Mouse (Mus musculus): ENCODE data around the gene Cfap61. TPM values are rescaled to one million over a fixed set of nuclear protein-coding genes. Genes with fewer than 3 reads are reported as not detected.

Gene Cfap61
- polyA plus RNA-seq, 1 experiment from 2014 or later: not detected

DNA sequence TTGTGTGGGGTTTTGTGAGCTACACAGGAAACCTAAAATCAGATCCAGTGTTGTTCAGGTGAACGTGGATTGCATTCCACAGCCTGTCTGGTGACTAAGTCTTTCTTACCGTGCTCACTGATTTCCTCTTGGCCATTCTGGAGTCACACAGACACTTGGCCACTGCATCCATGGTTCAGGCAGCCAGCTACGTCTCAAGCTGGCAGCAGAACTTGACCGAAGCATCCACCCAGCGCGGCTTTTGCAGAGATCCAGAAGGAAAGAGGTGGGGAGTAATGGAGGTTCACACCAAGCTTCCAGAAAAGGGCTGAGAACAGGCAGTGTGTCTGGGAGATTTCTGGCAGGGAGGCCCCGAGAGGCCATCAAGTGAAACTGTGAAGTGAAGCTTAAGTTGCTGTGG is 187.0 kb downstream of the Cfap61 start:
- Histone ChIP-seq H3K4me3 (ENCODE audit: low read depth, low read length) (no peak overlapping the region), H3K4me2 (ENCODE audit: low read depth, low read length) (no peak overlapping the region), H3K4me1 (ENCODE audit: control insufficient read depth, low read depth, low read length) (no peaks in the 10 kb centered on the region), H3K27ac (ENCODE audit: low read length) (no peak overlapping the region), H3K27me3 (ENCODE audit: control insufficient read depth, insufficient read depth, low read depth, low read length) (no peaks in the 10 kb centered on the region), H3K9ac (ENCODE audit: low read depth, low read length) (no peak overlapping the region), H3K9me3 (replicated peaks; ENCODE audit: control insufficient read depth, low read length) (no peaks in the 10 kb centered on the region), H3K36me3 (ENCODE audit: control insufficient read depth, insufficient read depth) (no peaks in the 10 kb centered on the region)
- ATAC-seq (ENCODE audit: low read depth): no peak
- WGBS (ENCODE audit: insufficient replicate concordance): 66% methylated on average over 7 of the region's 7 CpGs

DNA sequence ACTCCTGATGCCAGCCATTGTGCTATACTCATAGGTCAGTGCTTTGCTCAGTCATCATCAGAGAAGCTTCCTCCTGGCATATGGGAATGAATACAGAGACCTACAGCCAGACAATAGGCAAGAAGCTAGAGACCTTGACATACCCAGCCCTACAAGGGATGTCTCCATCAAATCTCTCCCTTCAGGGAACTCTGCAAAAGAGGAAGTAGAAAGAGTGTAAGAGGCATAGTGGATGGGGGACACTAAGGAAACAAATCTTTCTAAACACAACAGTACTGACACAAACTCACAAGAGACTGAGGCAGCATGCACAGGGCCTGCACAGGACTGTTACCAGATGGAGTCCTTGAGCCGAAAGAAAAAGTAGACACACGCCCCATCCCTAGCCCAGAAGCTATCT is 190.5 kb downstream of the Cfap61 start:
- 68% methylated on average over 2 of the region's 2 CpGs for WGBS (ENCODE audit: insufficient replicate concordance)
- no peak overlapping the region for H3K4me2 ChIP-seq (ENCODE audit: low read depth, low read length)

DNA sequence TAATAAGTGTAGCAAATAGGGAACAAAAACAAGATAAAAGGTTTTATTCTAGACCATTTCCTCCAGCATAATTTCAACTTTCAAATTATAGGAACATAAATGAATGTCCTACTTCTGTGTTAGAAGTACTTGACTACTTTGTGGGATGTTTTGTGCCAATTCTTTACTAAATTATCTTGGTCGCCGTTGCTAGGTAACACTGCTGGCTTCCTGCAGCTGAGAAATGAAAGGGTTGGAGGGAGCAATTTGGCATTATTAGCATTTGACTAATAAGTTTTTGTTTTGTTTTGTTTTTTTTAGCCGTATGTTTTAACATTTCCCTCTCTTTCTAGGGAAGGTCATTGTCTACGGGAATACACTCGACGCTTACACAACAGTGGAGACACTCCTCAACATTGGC is 194.0 kb downstream of the Cfap61 start:
- no peaks in the 10 kb centered on the region for H3K9me3 ChIP-seq (replicated peaks; ENCODE audit: control insufficient read depth, low read length)
- WGBS (ENCODE audit: insufficient replicate concordance): 75% methylated on average over 6 of the region's 6 CpGs
- no peak overlapping the region for H3K4me2 ChIP-seq (ENCODE audit: low read depth, low read length)
- H3K4me1 ChIP-seq (ENCODE audit: control insufficient read depth, low read depth, low read length): no peaks in the 10 kb centered on the region
- H3K27me3 ChIP-seq (ENCODE audit: control insufficient read depth, insufficient read depth, low read depth, low read length): no peaks in the 10 kb centered on the region
- H3K9ac ChIP-seq (ENCODE audit: low read depth, low read length): no peak overlapping the region
- H3K27ac ChIP-seq (ENCODE audit: low read length): no peak overlapping the region
- no peak overlapping the region for H3K4me3 ChIP-seq (ENCODE audit: low read depth, low read length)
- H3K36me3 ChIP-seq (ENCODE audit: control insufficient read depth, insufficient read depth): no peaks in the 10 kb centered on the region
- ATAC-seq (ENCODE audit: low read depth): no peak

More for the DNA sequence above, 190.5 kb downstream of the Cfap61 start:
- H3K27ac ChIP-seq (ENCODE audit: low read length): no peak overlapping the region
- H3K4me3 ChIP-seq (ENCODE audit: low read depth, low read length): no peak overlapping the region
- H3K4me1 ChIP-seq (ENCODE audit: control insufficient read depth, low read depth, low read length): no peaks in the 10 kb centered on the region
- ATAC-seq (ENCODE audit: low read depth): no peak
- H3K27me3 ChIP-seq (ENCODE audit: control insufficient read depth, insufficient read depth, low read depth, low read length): no peaks in the 10 kb centered on the region
- H3K9me3 ChIP-seq (replicated peaks; ENCODE audit: control insufficient read depth, low read length): no peaks in the 10 kb centered on the region
- H3K36me3 ChIP-seq (ENCODE audit: control insufficient read depth, insufficient read depth): no peaks in the 10 kb centered on the region
- H3K9ac ChIP-seq (ENCODE audit: low read depth, low read length): no peak overlapping the region

DNA sequence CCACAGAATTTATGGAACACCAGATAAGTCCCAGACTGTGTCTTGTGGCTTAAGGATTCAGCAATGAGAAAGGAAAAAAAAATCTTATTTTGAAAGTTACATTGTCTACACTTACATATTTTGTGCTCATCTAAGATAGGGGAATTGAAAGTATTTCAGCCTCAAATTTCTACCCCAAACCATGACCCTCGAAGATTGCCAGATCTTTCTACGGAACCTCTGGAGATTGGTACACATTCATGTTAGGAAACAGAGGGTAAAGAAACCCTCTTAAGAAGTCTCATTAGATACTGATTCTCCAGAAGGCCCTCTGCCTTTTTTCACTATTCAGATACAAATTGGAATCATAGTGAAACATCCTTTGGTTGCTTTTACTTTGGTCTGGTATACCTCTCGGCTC is 195.9 kb downstream of the Cfap61 start:
- Histone ChIP-seq H3K4me3 (ENCODE audit: low read depth, low read length) (no peak overlapping the region), H3K27ac (ENCODE audit: low read length) (no peak overlapping the region), H3K36me3 (ENCODE audit: control insufficient read depth, insufficient read depth) (no peaks in the 10 kb centered on the region), H3K9me3 (replicated peaks; ENCODE audit: control insufficient read depth, low read length) (no peaks in the 10 kb centered on the region), H3K4me1 (ENCODE audit: control insufficient read depth, low read depth, low read length) (no peaks in the 10 kb centered on the region), H3K27me3 (ENCODE audit: control insufficient read depth, insufficient read depth, low read depth, low read length) (no peaks in the 10 kb centered on the region), H3K9ac (ENCODE audit: low read depth, low read length) (no peak overlapping the region), H3K4me2 (ENCODE audit: low read depth, low read length) (no peak overlapping the region)
- no peak for ATAC-seq (ENCODE audit: low read depth)
- 66% methylated on average over 3 of the region's 3 CpGs for WGBS (ENCODE audit: insufficient replicate concordance)

DNA sequence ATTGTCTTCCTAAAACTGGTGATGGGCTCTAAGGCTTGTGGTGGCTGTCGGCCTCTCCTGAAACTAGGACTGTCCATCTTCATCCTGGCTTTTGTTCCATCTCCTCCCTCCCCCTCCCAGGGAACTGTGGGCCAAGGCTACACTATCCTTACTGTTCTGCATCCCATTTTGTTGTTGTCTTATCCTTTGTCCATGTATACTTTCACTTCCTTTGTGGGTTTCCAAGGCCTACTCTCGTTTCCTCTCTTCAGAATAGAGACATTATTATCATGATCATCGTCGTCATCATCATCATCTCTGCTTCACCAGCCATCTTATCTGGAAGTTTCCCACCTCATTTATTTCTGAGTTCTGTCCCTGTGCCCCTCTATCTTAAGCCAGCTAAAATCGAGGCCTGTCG is 199.7 kb downstream of the Cfap61 start:
- WGBS (ENCODE audit: insufficient replicate concordance): 49% methylated on average over 6 of the region's 6 CpGs
- ATAC-seq (ENCODE audit: low read depth): no peak
- H3K4me2 ChIP-seq (ENCODE audit: low read depth, low read length): no peak overlapping the region
- H3K4me1 ChIP-seq (ENCODE audit: control insufficient read depth, low read depth, low read length): no peaks in the 10 kb centered on the region
- no peaks in the 10 kb centered on the region for H3K36me3 ChIP-seq (ENCODE audit: control insufficient read depth, insufficient read depth)
- no peaks in the 10 kb centered on the region for H3K27me3 ChIP-seq (ENCODE audit: control insufficient read depth, insufficient read depth, low read depth, low read length)
- no peaks in the 10 kb centered on the region for H3K9me3 ChIP-seq (replicated peaks; ENCODE audit: control insufficient read depth, low read length)
- H3K4me3 ChIP-seq (ENCODE audit: low read depth, low read length): no peak overlapping the region
- no peak overlapping the region for H3K27ac ChIP-seq (ENCODE audit: low read length)
- H3K9ac ChIP-seq (ENCODE audit: low read depth, low read length): no peak overlapping the region

DNA sequence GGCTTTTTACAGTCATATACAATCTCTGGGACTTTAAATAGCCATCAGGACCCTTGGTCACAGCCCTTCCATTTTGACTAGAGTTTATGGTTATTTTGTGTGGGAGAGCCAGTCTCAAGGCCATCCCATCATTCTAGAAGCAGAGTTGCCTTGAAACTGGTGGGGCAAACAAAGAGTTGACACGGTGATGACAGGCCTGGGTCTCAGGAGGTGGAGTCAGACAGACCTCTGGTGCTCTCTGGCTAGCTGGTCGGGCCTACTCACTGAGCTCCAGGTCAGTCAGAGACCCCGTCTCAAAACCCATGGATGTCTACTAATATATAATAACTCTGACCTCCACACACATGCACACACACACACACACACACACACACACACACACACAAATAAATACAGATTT is 206.1 kb downstream of the Cfap61 start:
- Histone ChIP-seq H3K4me3 (ENCODE audit: low read depth, low read length) (no peak overlapping the region), H3K4me1 (ENCODE audit: control insufficient read depth, low read depth, low read length) (no peaks in the 10 kb centered on the region), H3K27me3 (ENCODE audit: control insufficient read depth, insufficient read depth, low read depth, low read length) (no peaks in the 10 kb centered on the region), H3K27ac (ENCODE audit: low read length) (no peak overlapping the region), H3K9ac (ENCODE audit: low read depth, low read length) (no peak overlapping the region), H3K36me3 (ENCODE audit: control insufficient read depth, insufficient read depth) (no peaks in the 10 kb centered on the region), H3K4me2 (ENCODE audit: low read depth, low read length) (no peak overlapping the region), H3K9me3 (replicated peaks; ENCODE audit: control insufficient read depth, low read length) (no peaks in the 10 kb centered on the region)
- no peak for ATAC-seq (ENCODE audit: low read depth)
- WGBS (ENCODE audit: insufficient replicate concordance): 50% methylated on average over 3 of the region's 3 CpGs

DNA sequence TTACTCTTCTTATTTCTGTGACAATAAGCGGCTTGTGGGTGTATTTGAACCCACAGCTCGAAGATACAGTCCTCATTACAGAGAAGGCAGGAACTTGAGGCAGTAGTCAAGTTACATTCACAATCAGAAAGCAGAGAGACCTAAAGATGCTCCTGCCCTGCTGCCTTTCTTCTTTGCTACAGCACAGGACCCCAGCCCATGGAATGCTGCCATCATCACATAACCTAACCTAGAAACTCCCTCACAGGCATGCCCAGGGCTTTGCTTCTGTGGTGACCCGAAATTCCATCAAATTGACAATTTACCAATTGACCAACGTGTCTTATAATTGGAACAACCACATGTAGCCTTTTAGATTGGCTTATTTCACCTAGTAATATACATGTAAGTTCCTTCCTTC is 212.7 kb downstream of the Cfap61 start:
- H3K27ac ChIP-seq (ENCODE audit: low read length): no peak overlapping the region
- H3K4me2 ChIP-seq (ENCODE audit: low read depth, low read length): no peak overlapping the region
- no peaks in the 10 kb centered on the region for H3K27me3 ChIP-seq (ENCODE audit: control insufficient read depth, insufficient read depth, low read depth, low read length)
- ATAC-seq (ENCODE audit: low read depth): no peak
- H3K36me3 ChIP-seq (ENCODE audit: control insufficient read depth, insufficient read depth): no peaks in the 10 kb centered on the region
- 67% methylated on average over 4 of the region's 4 CpGs for WGBS (ENCODE audit: insufficient replicate concordance)
- no peak overlapping the region for H3K9ac ChIP-seq (ENCODE audit: low read depth, low read length)
- no peak overlapping the region for H3K4me3 ChIP-seq (ENCODE audit: low read depth, low read length)
- no peaks in the 10 kb centered on the region for H3K4me1 ChIP-seq (ENCODE audit: control insufficient read depth, low read depth, low read length)
- no peaks in the 10 kb centered on the region for H3K9me3 ChIP-seq (replicated peaks; ENCODE audit: control insufficient read depth, low read length)

DNA sequence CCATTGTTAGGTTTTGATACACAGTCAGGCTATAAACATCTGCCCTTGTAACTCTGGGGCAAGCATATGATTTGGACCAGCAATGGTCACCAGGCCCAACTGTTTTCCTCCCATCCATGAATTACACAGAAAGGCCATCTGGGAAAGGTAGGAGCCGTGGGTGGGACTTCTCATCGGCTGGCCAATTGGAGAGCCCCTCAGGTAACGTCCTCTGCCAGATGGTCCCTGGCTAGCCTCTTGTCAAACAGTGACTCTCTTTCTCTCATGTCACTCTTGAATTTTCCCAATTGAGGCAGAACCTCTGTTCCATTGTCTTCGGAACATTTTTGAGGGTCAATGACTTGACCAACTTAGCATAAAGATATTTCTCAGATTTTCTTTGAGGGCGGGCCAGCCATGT is 213.2 kb downstream of the Cfap61 start:
- WGBS (ENCODE audit: insufficient replicate concordance): 69% methylated on average over 5 of the region's 5 CpGs
- Histone ChIP-seq H3K9me3 (replicated peaks; ENCODE audit: control insufficient read depth, low read length) (no peaks in the 10 kb centered on the region), H3K4me2 (ENCODE audit: low read depth, low read length) (no peak overlapping the region), H3K27me3 (ENCODE audit: control insufficient read depth, insufficient read depth, low read depth, low read length) (no peaks in the 10 kb centered on the region), H3K4me1 (ENCODE audit: control insufficient read depth, low read depth, low read length) (no peaks in the 10 kb centered on the region), H3K9ac (ENCODE audit: low read depth, low read length) (no peak overlapping the region), H3K4me3 (ENCODE audit: low read depth, low read length) (no peak overlapping the region), H3K27ac (ENCODE audit: low read length) (no peak overlapping the region), H3K36me3 (ENCODE audit: control insufficient read depth, insufficient read depth) (no peaks in the 10 kb centered on the region)
- ATAC-seq (ENCODE audit: low read depth): no peak

DNA sequence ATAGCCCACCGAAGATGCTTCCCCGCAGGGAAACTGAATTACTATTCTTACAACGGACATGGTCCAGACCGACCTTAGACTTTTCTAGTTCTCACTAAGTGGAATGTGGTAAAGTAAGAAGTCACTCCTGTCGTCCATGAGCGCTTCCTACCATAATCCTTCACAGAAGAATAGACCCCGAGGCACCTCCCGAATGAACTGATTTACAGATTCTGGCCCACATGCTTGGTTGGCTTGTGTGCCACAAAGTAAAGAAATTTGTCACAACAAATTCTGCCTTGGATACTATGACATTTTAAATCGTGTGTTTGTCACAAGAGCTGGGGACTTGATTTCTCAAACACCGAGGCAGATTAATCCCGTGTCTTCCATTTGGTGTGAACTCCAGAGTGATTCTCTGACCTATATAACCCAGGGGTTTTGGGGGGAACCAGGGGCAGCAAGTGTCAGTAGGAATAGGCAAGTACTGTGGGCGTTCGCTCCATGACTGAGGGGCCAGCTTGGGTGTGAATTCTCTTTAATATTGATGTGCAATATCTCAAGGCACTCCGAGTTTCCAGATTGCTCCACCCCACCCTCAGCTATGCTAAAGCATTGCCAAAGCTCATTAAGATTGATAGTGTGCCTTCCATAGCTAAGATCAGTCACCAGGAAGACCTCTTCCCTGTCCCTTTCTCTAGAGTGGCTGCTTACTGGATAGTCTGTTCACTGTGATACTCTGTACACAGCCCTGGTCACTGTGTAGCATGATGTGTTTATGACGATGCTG is 214.8 kb downstream of the Cfap61 start:
- H3K27ac ChIP-seq (ENCODE audit: low read length): no peak overlapping the region
- no peaks in the 10 kb centered on the region for H3K9me3 ChIP-seq (replicated peaks; ENCODE audit: control insufficient read depth, low read length)
- no peak overlapping the region for H3K4me3 ChIP-seq (ENCODE audit: low read depth, low read length)
- no peak overlapping the region for H3K9ac ChIP-seq (ENCODE audit: low read depth, low read length)
- ATAC-seq (ENCODE audit: low read depth): no peak
- no peaks in the 10 kb centered on the region for H3K4me1 ChIP-seq (ENCODE audit: control insufficient read depth, low read depth, low read length)
- H3K27me3 ChIP-seq (ENCODE audit: control insufficient read depth, insufficient read depth, low read depth, low read length): no peaks in the 10 kb centered on the region
- H3K36me3 ChIP-seq (ENCODE audit: control insufficient read depth, insufficient read depth): no peaks in the 10 kb centered on the region
- WGBS (ENCODE audit: insufficient replicate concordance): 72% methylated on average over 15 of the region's 15 CpGs
- H3K4me2 ChIP-seq (ENCODE audit: low read depth, low read length): no peak overlapping the region
